Mouse (Mus musculus) embryo, embryonic 11 days (tissue): ENCODE results near the gene Clcf1.

Experiments
- DNase-seq: peaks from one replicate; pipeline ENCODE4 v3.0.0-alpha.2; 2015

Clcf1 gene

GRCm38 (mm10) chr19:4214071-4214770, at the start of gene Clcf1, which contains the start of gene AC109138.7:
Gene Clcf1, plus strand, starts transcription at chr19:4214238.
Gene AC109138.7, plus strand, starts transcription at chr19:4214357.
- DNase-seq = peak; percentile 74

DNA sequence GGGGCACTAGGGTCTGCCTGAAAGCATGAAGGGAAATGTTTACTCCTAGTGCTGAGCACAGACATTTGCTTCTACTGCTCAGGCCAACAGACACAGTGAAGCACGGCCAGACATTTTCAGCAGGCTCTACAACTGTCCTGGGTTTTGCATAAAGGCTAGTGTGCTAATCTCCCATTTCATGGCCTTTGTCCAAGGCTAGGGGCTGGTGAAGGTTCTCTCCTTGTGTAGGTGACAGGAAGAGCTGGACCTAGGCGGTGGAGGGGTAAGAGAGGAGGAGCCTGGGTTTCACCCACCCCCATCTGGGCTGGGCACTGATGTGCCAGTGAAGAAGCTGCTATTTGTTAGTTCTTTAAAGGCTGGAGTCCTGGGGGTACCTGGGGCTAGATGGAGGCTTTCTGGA, 49.3 kb upstream of the Clcf1 start:
- no peak for DNase-seq

DNA sequence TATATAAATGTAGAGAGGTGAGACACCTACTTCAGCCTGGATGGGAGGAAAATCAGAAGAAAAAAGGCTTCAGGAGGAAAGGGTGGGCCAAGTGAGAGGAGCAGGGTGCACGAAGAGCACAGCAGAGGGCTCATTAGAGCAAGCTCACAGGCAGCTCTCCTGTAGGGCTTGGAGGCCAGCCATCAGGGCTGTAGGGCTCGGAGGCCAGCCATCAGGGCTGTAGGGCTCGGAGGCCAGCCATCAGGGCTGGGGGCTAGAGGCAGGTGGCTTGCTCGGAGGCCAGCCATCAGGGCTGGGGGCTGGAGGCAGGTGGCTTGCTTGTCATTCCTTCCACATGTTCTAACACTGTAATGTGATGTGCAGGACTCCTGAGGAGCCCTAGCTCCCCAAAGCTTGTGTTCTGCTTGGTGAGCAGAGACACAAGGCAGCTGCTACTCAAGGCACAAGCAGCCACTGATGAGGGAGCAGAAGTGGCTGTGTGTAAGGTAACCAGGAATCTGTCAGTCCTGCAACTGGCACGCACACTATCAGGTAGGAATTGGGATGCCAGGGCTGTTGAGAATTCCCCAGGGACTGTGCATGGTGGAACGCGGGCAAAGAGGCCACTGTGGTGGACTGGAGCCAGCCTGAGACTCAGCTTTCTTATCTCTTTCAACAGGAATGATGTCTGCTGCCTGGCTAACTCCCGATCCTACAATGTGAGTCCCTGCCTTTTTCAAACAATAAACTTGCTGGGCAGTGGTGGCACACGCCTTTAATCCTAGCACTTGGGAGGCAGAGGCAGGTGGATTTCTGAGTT, 47.2 kb upstream of the Clcf1 start:
- no peak for DNase-seq

DNA sequence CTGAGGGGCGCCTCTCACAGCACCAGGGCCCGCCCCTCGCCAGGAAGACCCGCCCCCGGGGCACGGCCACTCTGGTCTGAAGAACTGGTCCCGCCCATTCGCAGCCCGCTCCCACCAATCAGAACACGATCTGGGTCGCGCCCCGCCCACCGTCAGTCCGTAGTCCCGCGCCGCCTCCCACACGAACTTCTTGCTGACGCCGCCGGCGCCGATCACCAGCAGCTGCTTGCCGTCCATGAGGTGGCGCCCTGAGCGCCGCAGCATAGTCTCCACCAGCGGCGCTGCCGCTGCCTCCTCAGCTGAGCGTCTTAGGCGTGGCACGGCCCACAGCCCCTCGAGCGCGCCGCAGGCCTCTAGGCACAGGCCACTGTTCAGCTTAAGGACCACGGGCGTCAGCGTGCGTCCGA, 44.7 kb upstream of the Clcf1 start:
- DNase-seq = peak; percentile 99

DNA sequence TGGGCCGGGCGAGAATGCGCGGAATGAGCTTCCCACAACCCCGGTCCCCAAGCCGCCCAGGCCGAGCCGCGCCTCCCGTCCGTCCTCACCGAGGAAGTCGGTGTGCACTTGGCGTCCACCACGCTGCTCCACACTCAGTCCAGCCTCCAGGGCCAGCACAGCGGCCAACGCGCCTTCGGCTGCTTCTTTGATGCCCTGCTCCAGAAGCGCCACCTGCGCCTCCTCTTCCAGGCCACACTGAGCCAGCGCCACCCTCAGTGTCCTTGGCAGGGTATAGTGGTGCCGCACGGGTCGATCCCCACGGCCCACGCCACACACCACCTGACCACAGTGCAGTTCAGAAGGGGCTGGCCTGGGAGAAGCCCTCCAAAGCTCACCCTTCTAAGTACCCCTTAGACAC, 44.2 kb upstream of the Clcf1 start:
- DNase-seq = no peak

DNA sequence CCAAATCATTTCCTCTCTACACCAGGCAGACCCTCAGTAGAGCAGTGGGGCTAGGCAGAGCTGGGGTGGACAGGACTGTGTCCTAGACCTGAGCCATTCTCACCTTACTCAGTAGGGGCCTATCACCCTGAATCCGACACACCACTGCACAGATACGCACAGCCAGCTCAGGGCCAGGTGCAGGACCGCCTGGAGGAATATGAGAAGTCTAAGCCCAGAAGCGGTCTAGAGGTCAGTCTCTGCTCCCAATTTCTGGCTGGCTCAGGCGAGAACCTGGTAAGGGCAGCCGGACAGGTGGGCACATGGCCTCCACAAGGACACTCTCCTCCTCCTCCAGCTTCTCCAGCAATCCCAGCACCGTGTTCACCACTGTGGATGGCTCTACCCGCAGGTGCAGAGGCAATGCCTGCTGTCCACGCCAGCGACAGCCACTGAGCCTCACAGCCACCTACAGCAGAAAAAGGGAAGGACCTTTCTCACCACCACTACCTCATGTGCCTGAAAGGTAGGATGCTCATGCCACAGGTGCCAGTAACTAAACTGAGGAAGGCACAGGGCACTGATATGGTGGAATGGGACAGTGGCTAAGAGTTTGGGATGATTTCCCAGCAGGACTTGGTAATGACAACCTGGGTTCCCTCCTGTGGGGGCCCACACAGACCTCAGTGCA, 43.2 kb upstream of the Clcf1 start:
- no peak for DNase-seq

DNA sequence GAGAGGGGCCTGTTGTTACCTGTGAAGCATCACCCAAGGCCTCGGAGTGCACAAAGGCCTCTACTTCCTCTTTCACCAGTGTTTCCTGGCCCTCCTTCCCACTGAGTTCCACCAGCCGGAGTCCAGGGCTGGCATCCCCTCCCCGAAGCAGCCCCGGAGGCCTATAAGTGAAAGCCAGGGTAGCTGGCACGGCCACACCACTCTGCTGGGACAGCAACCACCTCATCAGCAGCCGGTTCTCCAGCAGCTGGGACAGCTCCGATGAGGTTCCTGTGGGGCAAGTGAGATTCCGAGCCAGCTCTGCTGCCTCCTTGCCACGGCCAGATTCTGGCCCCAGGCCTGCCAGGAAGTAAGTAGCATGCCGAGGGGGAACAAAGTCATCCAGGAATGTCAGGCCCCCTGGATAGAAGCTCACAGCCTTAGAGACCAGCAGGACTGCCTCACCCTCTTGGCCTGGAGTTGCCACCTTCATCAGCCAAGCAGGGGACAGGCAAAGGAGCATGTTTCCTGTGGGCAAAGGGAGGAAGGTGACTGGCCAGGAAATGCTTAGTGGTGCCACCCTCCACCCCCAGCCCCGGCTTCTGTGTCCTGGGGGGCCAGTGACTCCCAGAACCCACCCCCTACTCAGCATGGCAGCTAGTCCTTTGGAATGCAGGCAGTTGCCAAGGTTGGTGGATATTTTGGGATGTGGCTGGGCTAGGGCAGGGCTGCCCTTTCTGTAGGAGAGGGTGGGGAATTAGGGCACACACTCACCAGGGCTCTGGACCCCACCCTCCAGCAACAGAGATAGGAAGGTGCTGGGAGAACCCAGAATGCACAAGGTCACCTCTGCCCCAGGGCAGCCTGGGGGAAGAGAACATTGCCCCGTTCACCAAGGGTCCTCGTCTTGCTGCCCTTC, 42.4 kb upstream of the Clcf1 start:
- no peak for DNase-seq

DNA sequence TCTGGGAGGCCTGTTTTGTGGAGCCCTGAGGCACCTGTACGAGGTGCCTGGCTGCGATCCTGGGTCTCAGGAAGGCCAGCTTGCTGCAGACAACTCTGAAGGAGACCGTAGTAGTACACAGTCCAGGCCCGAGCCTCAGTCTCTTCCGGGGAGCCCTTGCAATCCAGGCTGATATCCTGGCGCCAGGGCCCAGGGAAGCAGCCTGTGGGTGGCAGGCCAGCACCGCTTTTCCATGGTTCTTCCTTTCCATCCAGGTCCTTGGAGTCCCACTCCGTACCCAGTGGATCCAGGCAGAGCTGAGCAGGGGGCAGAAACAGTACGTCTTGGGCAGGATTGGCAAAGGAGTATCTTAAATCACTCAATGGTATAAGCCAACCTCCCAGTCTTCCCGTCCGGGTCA, 41.1 kb upstream of the Clcf1 start:
- no peak for DNase-seq

DNA sequence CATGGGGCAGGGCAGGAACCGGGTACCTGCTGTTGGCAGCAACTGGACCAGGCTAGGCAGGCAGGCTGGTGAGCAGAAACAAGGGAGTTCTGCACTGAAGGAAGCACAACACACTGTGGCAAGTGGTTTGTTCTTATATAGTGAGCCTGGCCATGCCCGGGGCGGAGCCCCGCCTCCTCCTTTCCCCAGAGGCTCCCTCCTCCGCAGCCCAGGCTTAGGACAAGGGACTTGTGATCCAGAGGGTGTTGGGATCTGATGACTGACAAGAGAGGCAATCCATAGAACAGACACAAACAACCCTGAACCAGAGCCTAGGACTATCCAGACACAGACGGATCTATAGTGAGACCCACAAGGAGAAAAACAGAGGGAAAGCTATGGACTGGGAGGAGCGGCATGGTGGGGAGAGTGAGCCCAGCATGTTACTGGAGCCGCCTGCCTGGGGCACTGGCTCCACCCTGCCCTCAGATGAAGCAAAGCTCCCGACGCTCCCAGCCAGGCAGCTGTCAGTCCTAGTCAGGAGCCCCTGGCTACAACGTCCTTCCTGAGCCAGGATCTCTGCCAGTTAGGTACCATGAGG, 38.6 kb upstream of the Clcf1 start, which contains the start of gene Carns1:
Gene Carns1 (minus strand): TSS at position 112 of the 580 bp plus-strand sequence.
- peak; percentile 50 for DNase-seq

DNA sequence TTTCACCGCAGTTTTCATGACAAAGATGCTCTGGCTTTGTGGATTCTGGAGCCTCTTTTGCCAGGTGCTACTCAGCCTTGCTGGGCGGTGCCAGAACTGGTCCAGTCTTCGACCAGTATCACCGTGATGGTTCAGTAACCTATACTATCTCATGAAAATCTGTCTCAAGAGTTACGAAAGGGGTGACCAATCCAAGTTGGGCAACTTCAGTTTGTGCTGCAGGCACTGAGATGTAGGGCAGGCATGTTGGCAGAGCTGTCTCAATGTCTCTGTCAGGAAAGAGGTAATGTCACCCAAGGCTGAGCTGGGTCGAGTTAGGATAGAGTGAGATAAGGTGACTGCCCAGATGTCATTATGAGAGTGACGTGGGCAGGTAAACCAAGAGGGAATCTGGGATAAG, 33.6 kb upstream of the Clcf1 start:
- DNase-seq = no peak

DNA sequence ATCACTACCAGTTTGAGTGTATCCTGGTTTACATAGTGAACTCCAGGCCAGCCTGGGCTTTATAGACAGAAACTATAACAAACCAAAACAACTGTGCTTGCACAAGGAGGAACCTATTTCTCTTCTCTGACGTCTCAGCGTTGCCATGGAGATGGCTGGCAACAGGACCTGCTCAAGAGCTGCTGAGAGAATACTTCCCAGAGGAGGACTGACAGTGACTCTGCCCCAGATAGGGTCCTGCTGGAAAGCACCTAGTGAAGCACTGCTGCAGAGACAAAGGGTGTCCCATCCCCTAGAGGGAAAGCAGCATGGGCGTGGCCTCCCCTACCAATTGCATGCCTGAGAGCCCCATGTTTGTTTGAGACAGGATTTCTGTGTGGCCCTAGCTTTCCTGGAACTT, 32.1 kb upstream of the Clcf1 start:
- DNase-seq = peak; percentile 46

- no peak for DNase-seq
Measured at GRCm38 (mm10) chr19:4183689-4184088, 30.3 kb upstream of the Clcf1 start.

- DNase-seq = peak; percentile 30
Measured at GRCm38 (mm10) chr19:4184976-4185975, 28.8 kb upstream of the Clcf1 start.

- DNase-seq = no peak
Measured at GRCm38 (mm10) chr19:4187303-4187702, 26.7 kb upstream of the Clcf1 start.

DNA sequence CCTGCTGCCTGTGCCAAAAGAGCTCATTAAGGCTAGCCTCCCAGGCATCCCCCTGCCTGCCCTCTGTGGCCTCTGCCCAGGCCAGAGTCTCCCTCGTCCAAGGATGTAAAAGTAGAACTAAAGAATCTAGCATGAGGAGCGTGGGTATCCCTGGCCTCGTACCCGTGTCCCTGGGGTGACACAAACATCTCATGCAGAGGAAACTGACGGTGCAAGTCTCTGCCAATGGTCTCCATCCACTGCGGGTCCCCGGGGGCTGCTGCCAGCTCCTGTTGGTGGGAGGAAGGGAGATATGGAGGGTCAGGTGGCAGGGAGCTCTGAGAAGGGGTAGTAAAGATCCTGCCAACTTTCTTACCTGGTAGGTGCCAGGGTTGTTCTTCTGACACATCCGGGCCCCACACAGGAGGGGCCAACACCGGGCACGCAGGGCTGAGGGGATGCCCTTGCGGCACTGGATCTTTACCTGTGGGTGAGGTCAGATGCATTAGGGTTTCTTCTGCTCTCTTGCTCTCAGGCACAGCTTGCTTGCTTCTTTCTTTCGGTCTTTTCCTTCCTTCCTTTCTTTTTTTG, 24.9 kb upstream of the Clcf1 start:
- DNase-seq = no peak

DNA sequence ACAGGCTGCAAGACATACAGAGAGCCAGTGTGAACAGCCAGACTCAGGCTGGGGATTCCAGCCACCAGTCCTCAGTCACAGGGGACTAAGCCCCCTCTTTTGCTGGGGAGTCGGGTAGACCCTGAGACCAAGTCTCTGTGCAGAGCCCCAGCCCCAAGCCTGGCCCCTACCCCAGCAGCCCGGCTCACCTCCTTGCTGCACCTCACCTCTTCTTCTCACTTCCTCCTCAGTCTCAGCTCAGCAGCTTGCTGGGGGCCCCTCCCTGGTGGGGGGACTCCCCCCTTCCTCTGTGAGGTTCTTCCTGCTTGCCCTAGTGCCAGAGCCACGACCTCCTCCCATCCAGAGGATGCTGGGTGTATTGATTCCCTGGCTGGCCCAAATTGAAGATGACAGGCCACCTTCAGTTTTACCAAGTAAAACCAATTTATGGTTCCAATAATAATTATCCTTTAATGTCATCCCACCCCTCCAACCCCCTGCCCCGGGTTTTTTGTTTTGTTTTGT, 23.2 kb upstream of the Clcf1 start, which contains the start of gene Tbc1d10c:
Gene Tbc1d10c (minus strand): TSS at position 454 of the 504 bp plus-strand sequence.
- no peak for DNase-seq

DNA sequence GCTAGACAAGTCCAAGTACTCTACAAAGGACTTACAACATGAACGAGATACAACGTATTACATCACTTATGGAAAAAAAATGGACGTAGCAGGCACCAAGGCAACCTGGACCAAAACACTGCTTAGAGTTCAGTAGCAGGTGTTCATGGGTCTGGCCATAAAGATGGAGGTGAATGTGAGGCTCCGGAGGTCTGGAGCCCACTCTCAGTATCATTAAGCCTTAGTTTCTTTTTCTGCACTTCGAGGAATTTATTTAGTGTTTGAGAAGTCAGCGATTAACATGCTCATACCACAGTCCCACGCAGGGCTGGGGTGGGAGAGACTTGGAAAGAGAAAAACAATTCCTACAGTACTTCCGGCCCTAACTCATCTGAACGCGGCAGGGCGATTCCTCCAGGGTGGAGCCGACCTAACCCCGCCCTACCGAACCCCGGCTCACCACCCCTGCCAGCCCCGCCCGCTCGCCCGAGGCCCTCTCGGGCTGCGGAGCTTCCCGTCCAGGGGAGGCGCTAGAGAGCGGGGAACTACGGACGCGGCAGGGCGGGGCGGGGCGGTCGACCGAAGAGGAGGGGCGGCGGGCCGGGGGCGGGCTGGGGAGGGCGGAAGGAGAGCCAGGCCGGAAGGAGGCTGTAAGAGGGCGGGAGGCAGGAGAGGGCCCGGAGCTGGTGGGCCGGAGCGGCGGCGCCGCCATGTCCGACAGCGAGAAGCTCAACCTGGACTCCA, 22.3 kb upstream of the Clcf1 start, which contains the start of gene Ppp1ca:
Gene Ppp1ca (plus strand): TSS at position 538 of the 723 bp plus-strand sequence.
- DNase-seq = peak; percentile 98

- DNase-seq = peak; percentile 51
Measured at GRCm38 (mm10) chr19:4192251-4192985, 21.6 kb upstream of the Clcf1 start.

DNA sequence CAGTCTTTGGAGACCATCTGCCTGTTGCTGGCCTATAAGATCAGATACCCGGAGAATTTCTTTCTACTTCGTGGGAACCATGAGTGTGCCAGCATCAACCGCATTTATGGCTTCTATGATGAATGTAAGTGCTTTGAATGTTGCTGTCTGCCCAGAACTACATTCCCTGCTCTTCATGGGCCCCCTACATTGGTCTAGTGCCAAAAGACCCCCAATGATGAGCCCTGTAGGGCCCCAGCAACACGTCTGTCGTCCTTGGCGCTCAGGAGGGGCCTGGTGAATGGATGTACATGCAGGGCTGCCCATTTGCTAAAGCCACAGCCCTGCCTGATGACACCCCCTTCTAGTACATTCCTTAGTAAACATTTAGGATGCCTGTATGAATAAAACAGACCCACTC, 20.9 kb upstream of the Clcf1 start:
- DNase-seq = no peak
